Mouse (Mus musculus) left cerebral cortex, postnatal 36 days (tissue): ENCODE measurements around the gene Cav3. TPM values are rescaled to one million over a fixed set of nuclear protein-coding genes. Genes with fewer than 3 reads are reported as not detected.

ENCODE experiments used
- DNase-seq, 2 experiments: peaks; one replicate each; pipeline ENCODE4 v3.0.0; 2021 to 2022; ENCODE audit warnings: low spot score in 2 of 2, mixed read lengths in 1 of 2
- intact Hi-C: fragments of 180-260 bp; cut with DNase I; formaldehyde crosslinking; loops from one replicate; pipeline ENCODE4 v1.15.1; 2025
- total RNA-seq, 2 experiments: library from RNA; stranded (reverse); gene quantifications; 2 replicates each; pipeline ENCODE4 v1.2.3; 2021

Gene Cav3
- not detected for total RNA-seq

- intact Hi-C loops = no loop called here
- no peak for DNase-seq
These were observed at the start of gene Cav3 for GRCm38 (mm10) chr6:112459341-112459749. Gene Cav3, plus strand, starts transcription at chr6:112459505.

DNA sequence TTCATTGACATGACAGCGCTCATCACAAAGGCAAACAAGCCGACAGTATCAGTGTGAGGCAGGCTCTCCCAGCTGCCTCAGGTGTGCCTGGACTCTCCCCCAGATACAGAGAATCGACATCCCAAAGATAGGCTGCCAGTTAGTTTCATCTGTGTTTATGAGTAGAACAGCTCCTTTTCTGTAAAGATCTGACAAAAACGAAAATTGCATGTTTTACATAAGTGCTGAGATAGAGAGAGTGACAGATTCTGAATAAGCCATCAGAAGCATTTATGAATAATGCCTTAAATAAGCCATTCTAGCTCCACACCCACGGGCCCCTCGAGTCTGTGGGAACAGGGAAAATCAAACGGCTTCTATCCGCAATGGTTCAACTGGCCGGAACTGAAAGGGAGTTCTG, 40.0 kb upstream of the Cav3 start:
- intact Hi-C loops = no loop called here
- DNase-seq = peak in 1 of 2 experiments; percentile 12

GRCm38 (mm10) chr6:112420883-112421282, 38.4 kb upstream of the Cav3 start:
- intact Hi-C loops = no loop called here
- DNase-seq = no peak

DNA sequence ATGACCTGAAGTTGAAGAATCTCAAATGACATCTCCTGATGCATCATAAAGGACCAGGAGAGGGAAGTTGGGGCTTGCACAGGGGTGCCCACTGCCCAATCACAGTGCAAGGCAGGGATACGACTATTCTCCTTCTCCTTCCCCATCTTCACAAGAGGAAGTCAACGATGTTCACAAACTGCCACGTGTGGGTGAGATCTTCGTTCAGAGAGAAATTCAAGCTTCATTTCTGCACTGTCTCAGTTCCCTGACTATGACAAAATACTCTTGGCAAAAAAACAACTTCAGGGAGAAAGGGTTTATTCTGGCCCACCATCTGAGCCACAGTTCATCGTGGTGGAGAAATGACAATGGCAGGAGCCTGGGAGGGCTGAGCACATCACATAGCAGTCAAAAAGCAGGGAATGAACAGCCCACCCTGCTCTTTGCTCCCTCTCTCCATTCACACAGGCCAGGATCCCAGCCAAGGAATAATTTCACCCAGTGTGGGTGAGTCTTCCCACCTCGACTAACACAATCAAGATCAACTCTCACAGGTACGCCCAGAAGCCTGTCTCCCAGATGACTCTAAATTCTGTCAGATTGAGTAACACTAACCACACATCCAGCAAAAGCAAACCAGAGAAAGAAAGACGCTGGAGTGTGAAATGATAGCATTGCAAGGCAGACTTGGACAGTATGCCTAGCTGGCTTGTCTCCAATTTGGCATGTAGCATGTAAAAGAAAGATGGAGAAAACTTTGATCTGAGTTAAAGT, 35.4 kb upstream of the Cav3 start:
- intact Hi-C loops = no loop called here
- peak; percentile 26 to 51 for DNase-seq

- intact Hi-C loops = loop anchor here (5.0 kb wide), 1 partner anchor 56 kb away; no protein-coding TSS in a partner anchor
- DNase-seq = no peak
These were observed 33.1 kb upstream of the Cav3 start for GRCm38 (mm10) chr6:112426018-112426732.

DNA sequence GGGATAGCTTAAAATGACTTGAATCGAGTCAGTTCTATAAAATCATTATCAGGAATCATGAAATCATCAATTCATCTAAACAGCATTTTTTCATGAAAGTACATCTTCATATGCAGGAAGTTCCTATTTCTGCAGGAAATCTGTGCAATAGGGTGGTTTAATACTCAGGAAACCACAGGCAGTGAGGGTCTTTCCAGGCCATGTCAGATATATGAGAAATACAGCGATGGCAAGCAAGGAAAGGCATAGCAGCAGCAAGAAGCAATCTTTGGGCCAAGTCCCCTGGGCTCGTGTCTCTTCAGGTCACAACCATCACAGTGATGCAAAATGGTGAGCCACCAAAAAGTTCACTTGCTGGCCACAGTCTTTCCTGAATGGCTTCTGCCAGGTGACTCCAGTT, 13.6 kb upstream of the Cav3 start:
- intact Hi-C loops = no loop called here
- DNase-seq = no peak

DNA sequence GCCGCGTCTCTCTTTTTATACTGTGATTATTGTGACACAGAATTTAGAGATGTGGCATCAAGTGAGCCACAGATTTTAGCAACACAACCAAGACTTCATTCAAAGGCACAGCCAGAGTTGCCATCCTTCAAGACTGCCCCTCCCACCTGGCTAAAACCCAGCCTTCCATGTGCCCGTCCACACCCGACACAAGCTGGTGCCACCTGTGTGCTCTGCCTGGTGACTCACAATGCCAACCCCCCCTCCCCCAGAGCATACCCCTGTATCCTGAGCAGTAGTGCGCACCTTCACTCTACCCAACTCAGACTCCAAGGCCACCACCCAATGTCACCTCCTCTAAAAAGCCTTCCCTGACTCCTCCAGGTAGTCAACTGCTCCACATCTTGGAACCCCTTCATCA, 2.2 kb downstream of the Cav3 start:
- intact Hi-C loops = no loop called here
- DNase-seq = no peak

DNA sequence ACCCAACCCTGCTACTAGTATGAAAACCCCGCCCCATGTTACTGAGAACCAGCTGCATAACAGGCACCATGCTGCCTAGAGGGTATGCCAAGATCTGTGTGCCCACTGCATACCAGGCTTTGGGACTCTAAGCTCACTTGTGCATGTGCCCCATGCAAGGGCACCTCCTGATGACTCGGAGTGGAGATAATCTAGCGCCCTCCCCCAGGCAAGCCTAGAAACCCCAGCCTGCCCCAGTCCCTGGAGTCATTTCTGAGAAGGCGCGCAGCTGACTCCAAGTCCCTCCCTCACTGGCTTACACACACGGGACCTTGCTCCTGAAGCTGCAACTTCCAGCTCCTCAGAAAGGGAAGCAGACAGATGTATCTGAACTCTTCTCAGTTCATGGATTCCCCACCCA, 4.0 kb downstream of the Cav3 start:
- intact Hi-C loops = no loop called here
- no peak for DNase-seq

- DNase-seq = no peak
- intact Hi-C loops = no loop called here
These were observed 6.1 kb downstream of the Cav3 start for GRCm38 (mm10) chr6:112465441-112465840.

GRCm38 (mm10) chr6:112466001-112466400, 6.7 kb downstream of the Cav3 start:
- intact Hi-C loops = no loop called here
- DNase-seq = no peak

DNA sequence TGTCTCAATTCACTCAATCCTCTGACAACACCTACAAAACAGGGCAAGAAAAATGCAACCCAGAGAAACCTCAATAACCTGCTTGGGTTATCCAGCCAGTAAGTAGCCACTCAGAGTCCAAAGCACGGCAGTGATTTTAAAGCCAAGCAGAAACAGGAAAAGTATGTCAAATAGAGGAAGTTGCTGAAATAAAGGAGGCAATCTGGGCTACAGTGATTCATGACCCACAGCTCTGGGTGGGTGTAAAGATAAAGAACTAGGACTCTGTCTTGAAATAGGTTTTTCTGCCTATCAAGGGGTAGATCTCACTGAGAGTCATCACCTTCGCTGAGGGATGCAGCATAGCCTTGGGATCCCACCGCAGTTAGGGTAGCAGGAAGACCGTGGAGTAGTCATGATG, 12.3 kb downstream of the Cav3 start:
- DNase-seq = no peak
- intact Hi-C loops = no loop called here

DNA sequence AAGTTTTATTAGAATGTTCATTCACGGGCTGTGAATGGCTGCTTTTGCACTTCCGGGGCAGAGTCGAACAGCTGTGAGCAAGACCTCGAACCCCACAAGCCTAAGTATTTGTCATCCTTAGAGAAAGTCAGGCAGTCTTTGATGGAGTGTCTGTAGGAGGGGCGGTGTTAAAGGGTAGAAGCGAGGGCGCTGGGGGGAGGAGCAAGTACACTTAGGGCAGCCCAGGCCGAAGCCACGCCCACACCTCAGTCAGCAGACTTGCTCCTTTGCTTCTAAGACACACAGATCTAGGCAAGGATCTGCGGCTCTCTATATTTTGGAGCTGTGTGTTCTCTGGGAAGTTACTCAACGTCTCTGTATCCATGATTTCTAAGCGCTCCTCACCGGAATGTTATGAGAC, 20.6 kb downstream of the Cav3 start:
- intact Hi-C loops = loop anchor here (5.0 kb wide), 1 partner anchor 53 kb away; no protein-coding TSS in a partner anchor
- no peak for DNase-seq

GRCm38 (mm10) chr6:112484316-112484715, 25.0 kb downstream of the Cav3 start:
- intact Hi-C loops = loop anchor here (2.0 to 5.0 kb wide), 2 partner anchors 57 to 78 kb away; no protein-coding TSS in a partner anchor
- peak; percentile 35 to 39 for DNase-seq

GRCm38 (mm10) chr6:112487993-112488392, 28.7 kb downstream of the Cav3 start:
- DNase-seq = no peak
- intact Hi-C loops = loop anchor here (5.0 kb wide), 1 partner anchor 281 kb away; no protein-coding TSS in a partner anchor

GRCm38 (mm10) chr6:112488821-112489180, 29.5 kb downstream of the Cav3 start:
- no peak for DNase-seq
- intact Hi-C loops = loop anchor here (5.0 kb wide), 1 partner anchor 282 kb away; no protein-coding TSS in a partner anchor

GRCm38 (mm10) chr6:112489181-112489909, 30.0 kb downstream of the Cav3 start:
- intact Hi-C loops = loop anchor here (5.0 kb wide), 1 partner anchor 282 kb away; no protein-coding TSS in a partner anchor
- DNase-seq = peak in 1 of 2 experiments; percentile 20

DNA sequence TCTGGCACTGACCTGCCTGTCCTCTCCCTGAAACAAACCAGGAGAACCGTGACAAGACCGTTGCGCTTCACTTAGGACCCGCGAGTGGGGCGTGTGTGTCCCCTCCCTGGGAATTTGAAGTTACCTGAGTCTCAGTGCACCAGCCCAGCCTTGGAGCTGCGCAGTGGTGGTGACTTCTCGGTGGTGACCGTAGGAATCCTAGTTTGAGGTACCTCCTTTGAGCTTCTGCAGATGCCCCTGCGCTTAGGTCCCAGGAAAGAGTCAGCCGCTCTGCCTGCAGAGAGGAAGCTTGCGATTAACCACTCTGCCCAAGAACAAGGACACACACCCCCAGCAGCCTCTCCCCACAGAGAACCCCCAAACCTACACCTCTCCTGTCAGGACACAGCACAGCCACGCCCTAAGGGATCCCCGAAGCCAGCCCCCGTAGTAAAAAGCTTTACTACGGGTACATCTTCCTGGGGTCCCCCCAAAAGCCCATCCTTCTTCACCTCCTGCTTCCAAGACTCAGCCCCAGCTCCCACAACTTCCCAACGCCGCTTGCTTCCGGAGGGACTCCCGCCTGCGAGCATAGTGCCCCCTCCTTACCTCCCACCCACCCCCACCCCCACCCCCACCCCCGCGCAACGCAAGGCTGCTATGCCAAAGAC, 30.7 kb downstream of the Cav3 start, which contains the start of gene Oxtr:
TSS of gene Oxtr (minus strand) at position 34 of the 650 bp plus-strand sequence.
- intact Hi-C loops = loop anchor here (5.0 kb wide), 2 partner anchors 207 to 283 kb away; partner anchors contain the start of gene Rad18
- no peak for DNase-seq

DNA sequence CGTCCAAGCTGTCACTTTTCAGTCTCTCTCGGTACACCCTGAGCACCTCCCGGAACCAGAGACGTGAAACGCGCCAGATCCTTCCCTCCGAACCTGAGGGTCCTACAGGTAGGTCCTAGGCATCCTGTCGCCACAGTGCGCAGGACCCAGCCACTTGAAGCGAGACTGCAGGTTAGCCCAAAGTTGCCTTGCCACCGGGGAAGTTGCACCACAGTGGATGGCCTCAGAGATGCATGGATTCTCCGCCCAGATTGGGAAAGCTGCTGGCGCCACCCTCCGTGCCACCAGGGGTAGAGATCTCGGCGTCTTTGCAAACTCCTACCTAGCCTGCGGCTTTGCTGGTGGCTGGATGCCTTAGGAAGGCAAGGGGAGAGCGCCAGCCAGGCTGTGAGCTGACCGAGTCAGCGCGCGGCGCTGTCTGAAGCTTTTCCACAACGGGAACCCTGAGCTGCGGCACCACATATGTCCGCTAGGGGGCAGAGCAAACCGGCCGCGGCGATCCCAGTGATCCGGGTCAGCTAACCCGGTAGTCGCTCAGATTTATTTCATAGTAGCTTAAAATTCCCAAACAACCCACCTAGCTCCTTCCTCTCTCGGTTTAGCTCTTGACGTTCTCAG, 31.4 kb downstream of the Cav3 start:
- intact Hi-C loops = loop anchor here (5.0 kb wide), 1 partner anchor 207 kb away; the partner anchor contains the start of gene Rad18
- peak; percentile 82 to 84 for DNase-seq

GRCm38 (mm10) chr6:112491521-112491920, 32.2 kb downstream of the Cav3 start:
- intact Hi-C loops = loop anchor here (5.0 kb wide), 1 partner anchor 206 kb away; the partner anchor contains the start of gene Rad18
- DNase-seq = no peak
